Mouse (Mus musculus): ENCODE measurements around the gene Psma1. TPM values are rescaled to one million over a fixed set of nuclear protein-coding genes. Genes with fewer than 3 reads are reported as not detected.

Gene Psma1
- polyA plus RNA-seq, 1 experiment from 2014 or later, result 381 TPM

DNA sequence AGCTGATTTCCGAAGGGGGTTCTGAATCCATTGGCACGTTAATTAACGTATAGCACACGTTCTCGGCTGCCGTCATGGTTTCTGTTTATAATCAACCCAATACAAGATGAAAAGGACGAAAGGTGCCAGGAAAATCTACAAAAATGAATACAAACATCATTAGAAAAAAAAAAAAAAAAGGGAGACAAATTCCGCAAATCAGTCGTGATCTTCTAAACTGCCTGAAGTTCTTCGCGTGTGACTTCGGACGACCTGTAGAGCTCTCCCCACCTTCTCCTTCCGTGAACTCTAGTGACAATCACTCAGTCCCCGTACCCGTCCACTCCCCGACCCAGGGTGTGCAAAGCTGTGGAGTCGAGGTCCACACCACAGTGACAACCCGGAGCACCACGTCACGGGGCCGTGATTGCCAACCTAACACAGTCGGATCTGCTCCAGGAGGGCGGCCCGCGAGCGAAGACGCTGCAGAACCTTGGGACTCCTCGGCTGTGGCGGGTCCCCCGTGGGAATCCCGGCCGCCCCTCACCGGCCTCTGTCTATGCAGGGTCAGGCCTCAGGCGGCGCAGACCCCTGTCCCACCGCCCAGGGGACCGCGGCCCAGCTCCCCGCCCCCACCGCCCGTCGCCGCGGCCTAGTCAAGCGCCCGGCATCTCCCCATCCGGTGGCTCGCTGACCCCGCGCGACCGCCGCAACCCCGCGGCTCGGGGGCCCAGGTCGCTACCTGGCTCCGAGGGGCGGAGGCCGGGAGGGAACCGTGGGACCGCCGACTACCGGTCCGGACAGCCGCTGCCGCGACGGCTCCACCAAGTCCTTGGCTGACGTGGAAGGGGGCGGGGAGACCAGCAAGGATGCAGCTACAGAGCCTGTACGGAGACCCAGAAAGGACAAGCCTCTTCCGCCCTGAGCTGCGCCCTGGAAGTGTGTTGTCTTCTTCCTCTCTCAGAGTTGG lies 21.8 kb downstream of the Psma1 start, which contains the start of gene Copb1:
Copb1 (minus strand) TSS at position 827 of the 949 bp plus-strand sequence.
- H3K4me2 ChIP-seq (replicated peaks), result peak within 1 kb of the TSS; percentile 52
- peaks cover 17% of the 10 kb centered on the region for H3K36me3 ChIP-seq
- peak; percentile 99 for ATAC-seq
- H3K9ac ChIP-seq, result peak within 1 kb of the TSS; percentile 97
- H3K9me3 ChIP-seq, result no peaks in the 10 kb centered on the region
- H3K27ac ChIP-seq, result peak within 1 kb of the TSS; percentile 71
- no peaks in the 10 kb centered on the region for H3K4me1 ChIP-seq (replicated peaks)
- no peaks in the 10 kb centered on the region for H3K27me3 ChIP-seq (replicated peaks)
- 1% methylated on average over 71 of the region's 75 CpGs for WGBS
- peak within 1 kb of the TSS; percentile 97 for H3K4me3 ChIP-seq (replicated peaks)

- ATAC-seq, result no peak
- no peaks in the 10 kb centered on the region for H3K4me1 ChIP-seq (replicated peaks)
- no peak overlapping the region for H3K27ac ChIP-seq
- no peak overlapping the region for H3K4me3 ChIP-seq (replicated peaks)
- peaks cover 24% of the 10 kb centered on the region for H3K36me3 ChIP-seq
- H3K9me3 ChIP-seq, result no peaks in the 10 kb centered on the region
- H3K9ac ChIP-seq, result no peak overlapping the region
- 96% methylated on average over 3 of the region's 3 CpGs for WGBS
- H3K4me2 ChIP-seq (replicated peaks), result no peak overlapping the region
- H3K27me3 ChIP-seq (replicated peaks), result no peaks in the 10 kb centered on the region
Measured at GRCm38 (mm10) chr7:114251684-114252083, 24.2 kb downstream of the Psma1 start.

GRCm38 (mm10) chr7:114233980-114234379 lies 41.9 kb downstream of the Psma1 start:
- Histone ChIP-seq H3K9me3 (no peaks in the 10 kb centered on the region), H3K4me1 (replicated peaks) (no peaks in the 10 kb centered on the region), H3K27ac (no peak overlapping the region), H3K9ac (no peak overlapping the region), H3K4me3 (replicated peaks) (no peak overlapping the region), H3K27me3 (replicated peaks) (no peaks in the 10 kb centered on the region), H3K4me2 (replicated peaks) (no peak overlapping the region), H3K36me3 (peaks cover 17% of the 10 kb centered on the region)
- ATAC-seq, result no peak
- WGBS, result 80% methylated on average over 7 of the region's 7 CpGs

DNA sequence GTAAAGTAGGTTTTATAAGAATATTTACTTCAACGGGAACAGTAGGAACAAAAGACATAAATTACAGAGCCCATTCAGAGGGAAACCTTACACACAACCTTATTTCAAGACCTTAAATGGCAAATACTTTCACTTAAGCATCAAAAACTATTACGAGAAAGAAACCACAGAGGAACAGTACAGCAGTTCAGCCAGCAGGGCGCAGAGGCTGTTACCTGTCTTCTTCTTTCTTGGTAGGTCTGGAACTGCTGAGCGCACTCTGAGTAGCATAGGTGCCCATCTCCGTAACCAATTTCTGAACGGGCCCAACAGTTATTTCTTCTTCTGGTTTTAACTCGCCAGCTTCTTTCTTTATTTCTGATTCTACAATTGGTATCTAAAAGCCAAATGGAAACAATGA lies 42.9 kb downstream of the Psma1 start:
- Histone ChIP-seq H3K4me2 (replicated peaks) (no peak overlapping the region), H3K27me3 (replicated peaks) (no peaks in the 10 kb centered on the region), H3K27ac (no peak overlapping the region), H3K9me3 (no peaks in the 10 kb centered on the region), H3K4me3 (replicated peaks) (no peak overlapping the region), H3K36me3 (peaks cover 14% of the 10 kb centered on the region), H3K4me1 (replicated peaks) (no peaks in the 10 kb centered on the region), H3K9ac (no peak overlapping the region)
- no peak for ATAC-seq
- 87% methylated on average over 7 of the region's 7 CpGs for WGBS

DNA sequence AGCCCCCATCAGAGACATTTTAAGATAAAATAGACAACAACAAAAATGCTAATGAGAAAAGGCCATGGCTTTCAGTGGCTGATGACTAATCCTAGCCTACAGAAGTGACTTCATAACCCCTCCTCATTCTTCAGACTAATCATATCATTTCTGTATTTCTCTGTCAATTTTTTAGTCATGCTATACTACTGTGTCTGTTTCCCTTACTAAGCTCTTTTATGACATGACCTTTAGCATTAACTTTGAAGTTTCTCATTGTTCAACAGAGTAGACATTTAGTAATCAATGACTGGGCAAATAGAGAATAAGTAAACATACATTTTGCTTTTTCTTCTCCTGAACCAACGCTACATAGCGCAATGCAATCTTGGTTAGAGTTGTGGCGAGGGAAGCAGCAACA lies 44.1 kb downstream of the Psma1 start:
- no peak overlapping the region for H3K4me2 ChIP-seq (replicated peaks)
- ATAC-seq, result peak; percentile 84
- H3K27ac ChIP-seq, result no peak overlapping the region
- no peaks in the 10 kb centered on the region for H3K9me3 ChIP-seq
- no peak overlapping the region for H3K9ac ChIP-seq
- WGBS, result 72% methylated on average over 3 of the region's 3 CpGs
- no peaks in the 10 kb centered on the region for H3K4me1 ChIP-seq (replicated peaks)
- H3K36me3 ChIP-seq, result peaks cover 19% of the 10 kb centered on the region
- no peak overlapping the region for H3K4me3 ChIP-seq (replicated peaks)
- H3K27me3 ChIP-seq (replicated peaks), result no peaks in the 10 kb centered on the region

- Histone ChIP-seq H3K9me3 (no peaks in the 10 kb centered on the region), H3K27me3 (replicated peaks) (no peaks in the 10 kb centered on the region), H3K4me1 (replicated peaks) (no peaks in the 10 kb centered on the region), H3K27ac (no peak overlapping the region), H3K36me3 (peaks cover 26% of the 10 kb centered on the region), H3K9ac (no peak overlapping the region), H3K4me3 (replicated peaks) (no peak overlapping the region), H3K4me2 (replicated peaks) (no peak overlapping the region)
- WGBS, result 94% methylated on average over 1 of the region's 1 CpGs
- ATAC-seq, result no peak
Measured at GRCm38 (mm10) chr7:114226521-114226920, 49.4 kb downstream of the Psma1 start.

GRCm38 (mm10) chr7:114220433-114220832 lies 55.5 kb downstream of the Psma1 start:
- H3K27me3 ChIP-seq (replicated peaks), result no peaks in the 10 kb centered on the region
- no peak overlapping the region for H3K27ac ChIP-seq
- H3K4me2 ChIP-seq (replicated peaks), result no peak overlapping the region
- no peak for ATAC-seq
- peaks cover 14% of the 10 kb centered on the region; the same call in 1 of the 2 replicates for H3K36me3 ChIP-seq
- H3K4me1 ChIP-seq (replicated peaks), result no peaks in the 10 kb centered on the region
- H3K9me3 ChIP-seq, result no peaks in the 10 kb centered on the region
- 83% methylated on average over 4 of the region's 4 CpGs for WGBS
- no peak overlapping the region for H3K9ac ChIP-seq
- no peak overlapping the region for H3K4me3 ChIP-seq (replicated peaks)

GRCm38 (mm10) chr7:114216908-114217307 lies 59.0 kb downstream of the Psma1 start:
- no peaks in the 10 kb centered on the region for H3K4me1 ChIP-seq (replicated peaks)
- WGBS, result 83% methylated on average over 2 of the region's 2 CpGs
- H3K36me3 ChIP-seq, result peaks cover 15% of the 10 kb centered on the region
- no peak overlapping the region for H3K4me2 ChIP-seq (replicated peaks)
- no peak overlapping the region for H3K4me3 ChIP-seq (replicated peaks)
- no peak for ATAC-seq
- H3K9ac ChIP-seq, result no peak overlapping the region
- H3K27me3 ChIP-seq (replicated peaks), result no peaks in the 10 kb centered on the region
- H3K27ac ChIP-seq, result no peak overlapping the region
- H3K9me3 ChIP-seq, result no peaks in the 10 kb centered on the region

Other genes starting within 250 kb of the Psma1 start
- gene Rras2, start 158.3 kb downstream of the Psma1 start, polyA plus RNA-seq (2015; fragmentation: Nextera tagmentation; extraction: Ambion mirVana), result 26.6 and 26.8 TPM in 2 replicates
- gene Copb1, start 21.4 kb downstream of the Psma1 start, polyA plus RNA-seq (2015; fragmentation: Nextera tagmentation; extraction: Ambion mirVana), result 113 and 125 TPM in 2 replicates
- 2.8 and 3.6 TPM in 2 replicates for gene Pde3b, start 139.2 kb upstream of the Psma1 start, polyA plus RNA-seq (2015; fragmentation: Nextera tagmentation; extraction: Ambion mirVana)